Mouse (Mus musculus) megakaryocyte-erythroid progenitor cell, adult 5-6 weeks (primary cell): ENCODE data around the gene Zdhhc1. TPM values are rescaled to one million over a fixed set of nuclear protein-coding genes. Genes with fewer than 3 reads are reported as not detected.

Experiments
- ATAC-seq: replicated peaks from 2 replicates; pipeline ENCODE4 v1.8.0; 2016; ENCODE audit warnings: mild to moderate bottlenecking, inconsistent platforms; ENCODE audit not compliant: severe bottlenecking, poor library complexity, low FRiP score, low TSS enrichment
- total RNA-seq, 2 experiments: library from RNA; stranded (forward) in 1 of 2; stranded (reverse) in 1 of 2; fragments of 200-1000, 215-1000 nt in 1 of 2; fragments of >200 nt in 1 of 2; fragmentation: Nextera tagmentation in 1 of 2; gene quantifications; 2 replicates each; pipeline ENCODE4 v1.2.3; 2014 to 2017

The Zdhhc1 gene
- total RNA-seq, 2 experiments from 2014 or later = 3.8 to 12.8 TPM

DNA sequence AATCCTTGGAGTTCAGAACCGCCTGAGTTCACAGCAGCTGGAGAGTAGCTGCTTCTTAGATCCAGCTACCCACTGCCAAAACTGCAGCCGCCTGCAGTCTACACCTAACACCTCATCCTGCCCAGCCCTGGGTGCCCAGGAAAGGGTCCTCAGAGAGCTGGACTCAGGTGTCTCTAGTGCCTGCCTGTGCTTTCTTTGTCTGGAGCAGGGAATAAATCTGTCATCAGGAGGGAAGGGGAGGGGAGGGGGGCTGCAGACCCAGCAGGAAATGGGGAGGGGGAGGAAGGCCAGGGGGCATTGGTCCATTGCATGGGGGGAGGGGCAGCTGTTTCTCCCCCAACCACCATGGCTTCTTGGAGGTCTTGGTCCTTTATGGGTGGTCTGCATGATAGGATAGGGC lies 22.9 kb upstream of the Zdhhc1 start:
- ATAC-seq = no peak

DNA sequence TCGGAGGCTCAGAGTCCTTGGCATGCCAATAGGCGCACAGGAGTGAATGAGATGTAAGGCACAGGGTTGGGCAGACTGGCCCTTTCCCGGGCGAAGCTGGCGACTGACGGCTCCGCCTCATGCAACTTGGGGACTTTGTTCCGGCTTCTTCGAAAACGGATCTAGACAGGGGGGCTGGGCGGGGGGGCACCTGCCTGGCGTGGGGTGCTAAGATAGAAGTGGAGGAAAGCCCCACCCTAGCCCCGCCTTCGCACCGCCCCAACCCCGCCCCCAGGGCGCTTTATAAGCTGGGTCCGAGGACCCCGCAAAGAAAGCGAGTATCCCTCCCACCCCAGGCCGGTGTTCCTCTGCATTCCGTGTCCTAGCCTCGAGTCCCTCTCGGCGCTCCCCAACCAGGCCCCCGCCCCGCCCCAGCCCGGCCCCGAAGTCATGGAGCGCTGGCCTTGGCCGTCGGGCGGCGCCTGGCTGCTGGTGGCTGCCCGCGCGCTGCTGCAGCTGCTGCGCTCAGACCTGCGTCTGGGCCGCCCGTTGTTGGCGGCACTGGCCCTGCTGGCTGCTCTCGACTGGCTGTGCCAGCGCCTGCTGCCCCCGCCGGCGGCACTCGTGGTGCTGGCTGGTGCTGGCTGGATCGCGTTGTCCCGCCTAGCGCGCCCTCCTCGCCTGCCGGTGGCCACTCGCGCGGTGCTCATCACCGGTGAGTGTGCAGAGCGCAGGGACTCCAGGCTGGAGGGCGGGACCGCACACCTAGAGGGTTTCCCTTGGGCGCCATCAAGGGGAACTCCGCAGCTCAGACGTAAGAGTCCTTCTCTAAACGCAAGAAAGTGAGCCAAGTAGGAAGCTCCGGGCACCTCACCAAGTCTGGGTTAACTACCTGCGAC lies 22.0 kb upstream of the Zdhhc1 start, which contains the start of gene Hsd11b2:
Gene Hsd11b2 (plus strand): TSS at position 320 of the 878 bp plus-strand sequence.
- peak; percentile 32 for ATAC-seq

DNA sequence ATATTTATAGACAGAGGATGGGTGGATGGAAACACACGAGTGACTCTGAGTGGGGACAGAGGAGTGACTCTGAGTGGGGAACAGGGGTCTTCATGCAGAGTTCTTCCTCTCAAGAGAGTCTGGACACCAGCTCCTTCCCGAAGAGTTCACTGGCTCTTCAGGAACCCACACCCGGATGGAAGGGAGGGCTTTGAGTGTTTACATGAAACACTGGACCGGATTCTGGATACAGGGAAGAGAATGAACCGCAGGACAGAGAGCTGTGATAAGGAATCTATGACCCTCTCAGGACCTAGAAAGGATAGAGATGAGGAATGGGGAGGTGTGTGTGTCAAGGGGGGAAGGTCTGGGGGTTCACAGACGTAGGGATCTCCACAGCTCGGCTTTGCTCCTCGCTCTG lies 20.6 kb upstream of the Zdhhc1 start:
- no peak for ATAC-seq

DNA sequence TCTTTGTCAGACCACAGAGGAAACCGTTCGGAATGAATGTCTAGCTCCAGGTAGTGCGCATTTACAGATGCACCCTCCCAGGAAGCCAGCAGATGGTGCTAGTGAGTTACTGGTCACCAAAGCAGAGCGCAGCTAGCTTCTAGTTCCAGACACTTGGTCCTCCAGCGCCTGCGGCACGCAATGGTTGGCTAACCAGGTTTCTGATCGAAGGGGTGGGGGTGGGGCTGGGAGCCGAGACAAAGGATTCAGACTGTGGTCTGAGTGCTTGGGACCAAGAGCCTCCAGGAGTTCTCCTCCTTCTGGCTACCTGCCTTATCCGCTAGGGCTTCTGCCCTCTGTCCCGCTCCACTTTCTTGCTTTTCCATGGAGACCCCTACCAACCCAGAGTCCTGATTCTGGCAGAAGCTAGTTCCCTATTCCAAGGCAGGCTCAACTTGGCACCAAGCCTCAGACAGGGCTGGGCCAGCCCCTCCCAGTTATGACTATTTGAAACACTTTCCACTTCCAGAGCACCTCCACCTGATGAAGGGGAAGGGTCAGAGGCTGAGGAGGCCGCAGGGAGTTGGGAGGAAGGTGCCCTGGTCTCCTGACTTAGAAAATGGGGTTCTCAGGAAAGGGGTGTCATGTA lies 19.4 kb upstream of the Zdhhc1 start:
- ATAC-seq = peak; percentile 60

DNA sequence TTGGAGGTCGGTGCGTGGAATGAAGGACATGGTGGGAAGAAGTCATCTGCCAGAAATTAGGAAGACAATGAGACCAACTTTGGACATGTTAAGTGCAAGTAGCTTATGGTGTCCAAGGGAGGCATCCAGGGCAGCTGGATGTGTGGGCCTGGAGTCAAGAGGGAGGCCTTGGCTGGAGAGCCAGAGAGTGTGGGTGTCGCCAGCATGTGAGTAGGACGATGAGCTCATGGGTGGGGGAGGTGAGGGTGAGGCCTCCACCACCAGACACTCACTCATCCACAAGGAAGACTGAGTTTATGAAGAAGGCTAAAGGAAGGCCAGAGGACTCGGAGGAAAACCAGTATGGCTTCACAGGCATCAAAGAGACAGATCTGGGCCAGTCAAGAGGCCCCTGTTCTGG lies 18.0 kb upstream of the Zdhhc1 start:
- no peak for ATAC-seq

DNA sequence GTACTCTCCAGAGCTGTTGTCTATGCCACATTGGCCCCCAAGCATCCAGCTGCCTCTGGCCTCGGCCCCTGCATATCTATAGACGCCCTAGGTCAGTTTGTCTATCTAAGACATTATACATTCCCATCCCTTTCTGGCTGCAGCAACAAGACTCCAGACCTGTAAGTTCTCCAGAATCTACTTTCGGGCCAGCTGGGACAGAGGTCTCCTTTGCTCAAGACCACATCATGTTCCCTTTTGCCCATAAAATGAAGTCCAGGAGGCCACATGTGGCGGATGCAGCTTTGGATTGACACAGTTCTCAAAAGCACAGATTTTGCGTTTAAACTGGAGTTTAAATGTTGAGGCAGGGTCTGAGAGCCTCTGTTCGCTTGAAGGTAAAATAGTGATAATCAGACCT lies 17.5 kb upstream of the Zdhhc1 start:
- ATAC-seq = no peak

DNA sequence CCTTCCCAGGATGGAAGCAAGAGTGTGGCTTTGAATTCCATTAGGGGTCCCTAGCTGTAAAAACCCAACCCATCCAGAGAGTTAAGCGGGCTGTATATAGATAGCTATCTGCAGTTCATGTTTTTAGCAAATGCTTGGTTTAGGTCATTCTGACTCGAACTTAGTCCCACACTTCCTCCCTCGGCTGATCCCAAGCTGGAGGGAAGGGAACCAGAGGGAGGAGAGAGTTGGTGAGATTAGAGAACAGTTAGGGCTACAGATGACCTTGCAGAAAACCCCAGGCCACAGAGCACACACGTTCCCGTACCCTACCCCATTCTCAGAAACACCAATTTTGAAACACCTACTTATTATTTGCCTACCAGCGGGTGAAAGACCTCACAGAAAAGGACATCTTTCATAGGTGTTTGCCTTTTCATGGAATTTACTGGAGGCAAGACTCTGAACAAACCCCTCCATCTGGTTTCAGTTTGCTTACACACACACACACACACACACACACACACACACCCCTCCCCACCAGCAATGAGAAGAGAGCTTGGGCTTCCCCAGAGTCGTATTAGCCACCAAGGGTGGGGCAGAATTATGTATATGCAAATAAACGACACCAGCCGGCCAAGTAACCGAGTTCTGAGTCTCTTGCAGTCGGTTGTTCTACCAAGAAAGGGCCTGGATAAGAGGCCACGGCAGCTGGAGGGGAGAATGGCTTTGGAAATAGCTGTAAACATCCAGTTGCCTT lies 13.5 kb upstream of the Zdhhc1 start:
- no peak for ATAC-seq

DNA sequence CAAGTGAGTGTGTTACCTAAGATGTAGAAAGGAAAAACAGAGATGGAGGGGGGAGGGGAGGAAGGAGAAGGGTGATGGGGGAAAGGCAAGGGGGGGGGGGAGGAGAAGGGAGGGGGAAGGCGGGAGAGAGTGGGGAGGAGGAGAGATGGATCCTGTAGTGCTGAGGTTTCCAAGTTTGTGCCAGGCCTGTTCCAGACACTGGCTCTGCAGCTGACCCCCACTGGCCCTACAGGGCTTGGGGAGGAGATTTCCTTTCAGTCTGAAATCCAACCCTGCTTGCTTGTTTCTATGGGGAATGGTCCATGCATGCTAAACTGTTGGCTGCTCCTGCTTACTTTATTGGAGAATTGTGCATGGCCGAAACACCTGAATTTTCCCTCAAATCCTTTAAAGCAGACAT lies 12.1 kb upstream of the Zdhhc1 start:
- ATAC-seq = no peak

DNA sequence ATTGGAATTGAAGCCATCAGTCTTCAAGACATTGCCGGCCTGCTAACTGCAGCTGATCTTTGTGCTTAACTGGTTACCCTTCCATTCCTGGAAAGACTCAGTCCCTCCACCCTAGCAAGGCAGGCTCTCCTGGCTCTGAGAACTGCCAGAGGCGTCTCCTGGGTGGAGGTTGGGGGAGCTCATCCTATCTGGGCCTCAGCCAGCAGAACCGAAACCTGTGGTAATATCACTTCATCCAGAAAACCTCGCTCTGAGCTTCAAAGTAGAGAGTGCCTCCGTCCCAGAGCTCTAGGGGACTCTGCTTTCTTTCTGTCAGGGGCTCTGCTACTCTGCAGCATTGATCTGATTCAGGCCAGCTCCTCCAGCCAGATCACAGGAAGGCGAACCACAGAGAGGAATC lies 10.3 kb upstream of the Zdhhc1 start:
- ATAC-seq = no peak

DNA sequence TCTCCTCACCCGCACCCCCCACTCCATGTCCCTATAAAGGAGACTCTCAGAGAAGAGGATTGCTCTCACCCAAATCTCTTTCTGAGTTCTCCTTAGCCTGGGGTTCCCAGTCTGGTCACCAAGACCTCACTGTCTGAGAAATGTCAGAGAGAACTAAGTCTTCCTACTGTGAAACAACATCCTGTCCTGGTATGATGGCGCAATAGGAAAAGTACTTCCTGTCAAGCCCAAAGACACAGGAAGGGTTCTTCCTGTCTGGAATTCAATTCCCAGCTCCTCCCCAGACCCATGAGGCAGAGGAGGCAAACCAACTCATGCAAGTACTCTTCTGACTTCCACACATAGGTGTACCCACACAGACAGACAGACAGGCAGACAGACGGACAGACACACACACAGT lies 7.9 kb upstream of the Zdhhc1 start:
- no peak for ATAC-seq

DNA sequence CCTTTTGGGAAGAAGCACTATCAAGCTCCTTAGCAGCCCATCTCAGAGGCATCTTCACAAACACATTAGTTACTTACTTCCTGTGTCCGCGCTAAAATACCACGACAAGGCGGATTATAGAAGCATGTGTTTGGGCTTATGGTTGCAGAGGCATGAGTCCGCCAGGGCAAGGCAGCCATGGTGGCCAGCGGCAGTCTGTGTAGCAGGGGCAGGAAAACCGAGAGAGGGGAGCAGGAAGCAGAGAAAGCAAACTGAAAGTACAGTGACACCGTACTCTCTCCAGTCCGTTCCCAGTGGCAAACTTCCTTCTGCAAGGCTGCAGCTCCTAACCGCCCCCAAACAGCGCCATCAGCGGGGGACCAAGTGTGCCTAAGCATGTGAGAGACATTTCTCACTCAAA lies 3.1 kb upstream of the Zdhhc1 start:
- ATAC-seq = no peak

DNA sequence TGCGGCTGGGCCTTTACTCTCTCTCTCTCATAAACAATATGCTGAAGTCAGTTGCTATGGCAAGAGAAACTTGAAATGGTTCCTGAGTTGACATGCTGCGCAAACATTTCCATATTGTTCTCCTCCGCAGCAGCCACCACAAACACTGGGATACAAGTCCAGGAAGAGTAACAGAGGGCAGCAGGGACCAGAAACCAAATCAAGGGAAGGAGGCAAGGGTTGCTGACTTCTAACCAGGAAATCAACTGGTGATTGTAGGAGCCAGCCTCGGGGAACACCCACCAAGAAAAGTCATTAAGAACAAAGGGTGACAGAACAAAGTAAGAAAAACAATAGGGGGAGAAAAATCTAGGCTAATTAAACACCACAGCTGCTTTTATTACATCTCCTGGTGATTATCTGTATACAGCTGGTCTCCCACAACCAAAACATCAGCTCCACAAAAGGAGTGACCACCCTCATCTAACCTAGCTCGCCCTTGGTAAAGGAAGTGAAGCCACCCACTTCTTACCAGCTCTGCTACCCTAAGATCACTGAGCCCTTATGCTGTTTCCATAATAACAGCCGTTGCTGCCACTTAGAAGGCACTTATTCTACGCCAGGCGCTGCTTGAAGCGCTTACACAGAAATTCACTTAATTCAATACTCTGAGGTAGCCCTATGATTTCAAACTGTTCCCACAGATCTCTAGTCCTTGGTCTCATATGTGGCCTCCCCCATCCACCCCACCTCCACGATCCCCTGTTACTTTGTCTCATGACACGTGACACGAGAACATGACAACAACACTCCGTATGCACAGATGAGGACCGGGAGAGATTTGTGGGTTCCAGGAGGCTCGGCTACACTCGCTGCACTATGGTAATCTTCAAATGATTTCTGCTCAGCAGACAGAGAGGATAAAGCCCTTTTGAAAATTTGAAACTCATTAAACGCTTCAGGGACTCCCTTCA lies 1.1 kb downstream of the Zdhhc1 start:
- ATAC-seq = no peak

DNA sequence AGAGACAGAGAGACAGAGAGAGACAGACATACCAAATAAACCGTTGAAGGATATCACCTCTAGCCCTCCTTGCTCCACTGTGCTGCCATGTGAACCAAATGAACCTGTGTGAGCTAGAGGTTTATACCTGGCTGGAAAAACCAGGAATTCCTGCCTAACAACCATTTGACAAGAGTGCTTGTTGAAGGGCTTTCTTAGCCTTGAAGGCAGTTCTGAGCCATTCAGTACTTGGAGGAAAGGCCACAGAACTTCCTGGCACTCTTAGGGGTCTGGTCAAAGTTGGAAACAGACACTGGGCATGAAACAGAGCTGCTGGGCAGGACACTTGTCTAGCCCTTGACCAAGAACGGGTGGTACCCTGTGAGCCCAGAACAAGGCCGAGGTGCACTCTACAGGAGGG lies 2.1 kb downstream of the Zdhhc1 start:
- no peak for ATAC-seq

DNA sequence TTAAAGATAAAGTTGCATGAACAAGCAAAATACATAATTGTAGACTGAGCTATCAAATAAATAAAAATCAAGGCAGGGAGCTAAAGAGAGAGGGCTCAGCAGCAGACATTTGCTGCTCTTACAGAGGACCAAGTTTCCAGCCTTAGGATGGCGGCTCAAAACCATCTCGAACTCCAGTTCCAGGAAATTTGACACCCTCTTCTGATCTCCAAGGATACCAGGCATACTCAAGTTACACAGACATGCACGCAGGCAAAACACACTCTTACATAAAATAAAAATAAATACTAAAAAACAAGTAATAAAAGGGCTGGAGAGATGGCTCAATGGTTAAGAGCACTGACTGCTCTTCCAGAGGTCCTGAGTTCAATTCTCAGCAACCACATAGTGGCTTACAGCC lies 3.2 kb downstream of the Zdhhc1 start:
- no peak for ATAC-seq

DNA sequence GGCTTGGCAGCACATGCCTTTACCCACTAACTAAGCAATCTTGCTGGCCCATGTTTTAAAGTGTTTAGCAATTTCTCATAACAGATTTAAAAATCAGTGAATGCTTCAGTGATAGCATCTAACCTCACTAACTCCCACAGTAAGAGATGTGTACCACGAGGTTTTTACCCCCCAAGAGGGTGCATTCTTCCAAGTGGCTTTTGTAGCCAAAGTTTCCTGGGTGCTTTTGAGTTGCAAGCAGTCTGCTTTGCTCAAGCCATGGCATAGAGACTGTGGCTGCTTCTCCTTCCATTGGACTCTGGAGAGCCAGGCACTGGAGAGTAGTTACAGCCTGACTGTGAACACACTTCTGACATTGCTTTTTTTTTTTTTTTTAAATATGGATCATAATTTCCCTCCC lies 7.4 kb downstream of the Zdhhc1 start:
- no peak for ATAC-seq

DNA sequence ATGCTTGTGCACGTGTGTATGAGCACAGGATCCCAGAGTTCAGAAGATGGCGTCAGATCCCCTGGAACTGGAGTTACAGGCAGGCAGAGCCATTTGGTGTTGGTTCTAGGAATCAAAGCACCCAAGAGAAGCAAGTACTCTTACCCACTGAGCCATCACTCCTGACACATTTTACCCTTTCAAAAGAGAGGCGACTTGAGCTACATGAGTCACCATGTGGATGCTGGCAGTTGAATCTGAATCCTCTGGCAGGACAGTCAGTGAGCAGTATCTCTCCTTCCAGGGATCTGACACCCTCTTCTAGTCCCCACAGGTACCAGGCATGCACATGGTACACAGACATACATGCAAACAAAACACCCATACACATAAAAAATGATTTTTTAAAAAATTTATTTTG lies 8.6 kb downstream of the Zdhhc1 start:
- ATAC-seq = no peak

DNA sequence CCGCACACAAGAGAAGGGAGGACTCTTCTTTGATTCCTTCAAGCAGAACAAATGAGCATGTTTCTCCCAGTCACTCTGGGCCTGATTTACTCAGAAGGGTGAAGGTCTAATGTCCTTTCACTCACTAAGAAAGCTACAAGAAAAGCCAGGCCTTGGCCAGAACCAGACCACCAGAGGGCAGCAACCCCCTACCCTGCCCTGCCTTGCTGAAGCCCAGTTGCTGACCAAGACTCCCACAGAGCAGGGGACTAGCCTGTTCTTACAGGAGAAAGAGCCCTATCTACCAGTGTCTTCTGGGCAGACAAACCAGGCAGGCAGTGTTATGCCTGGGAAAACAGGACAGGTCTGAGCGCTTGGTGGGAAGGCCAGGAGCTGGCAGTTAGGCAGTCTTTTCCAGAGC lies 12.3 kb downstream of the Zdhhc1 start:
- ATAC-seq = 0 out of 2 replicates have a peak, but pooled peaks have one; percentile 33

DNA sequence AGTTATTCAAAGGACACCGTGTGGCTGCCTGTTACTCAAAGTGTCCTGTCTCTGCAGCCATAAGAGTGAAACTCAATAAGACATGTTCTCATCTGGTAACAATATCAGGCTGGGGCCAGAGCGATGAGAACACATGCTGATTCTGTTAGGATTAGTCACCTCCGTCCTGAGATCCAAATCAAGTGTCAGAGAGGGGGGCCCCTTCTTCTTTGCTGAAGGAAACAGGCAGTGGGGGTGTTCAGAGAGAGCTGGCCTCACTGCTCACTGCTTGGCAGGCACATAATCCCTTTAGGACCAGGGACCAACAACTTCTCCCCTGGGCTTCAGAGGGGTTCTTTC lies 12.7 kb downstream of the Zdhhc1 start:
- ATAC-seq = no peak

DNA sequence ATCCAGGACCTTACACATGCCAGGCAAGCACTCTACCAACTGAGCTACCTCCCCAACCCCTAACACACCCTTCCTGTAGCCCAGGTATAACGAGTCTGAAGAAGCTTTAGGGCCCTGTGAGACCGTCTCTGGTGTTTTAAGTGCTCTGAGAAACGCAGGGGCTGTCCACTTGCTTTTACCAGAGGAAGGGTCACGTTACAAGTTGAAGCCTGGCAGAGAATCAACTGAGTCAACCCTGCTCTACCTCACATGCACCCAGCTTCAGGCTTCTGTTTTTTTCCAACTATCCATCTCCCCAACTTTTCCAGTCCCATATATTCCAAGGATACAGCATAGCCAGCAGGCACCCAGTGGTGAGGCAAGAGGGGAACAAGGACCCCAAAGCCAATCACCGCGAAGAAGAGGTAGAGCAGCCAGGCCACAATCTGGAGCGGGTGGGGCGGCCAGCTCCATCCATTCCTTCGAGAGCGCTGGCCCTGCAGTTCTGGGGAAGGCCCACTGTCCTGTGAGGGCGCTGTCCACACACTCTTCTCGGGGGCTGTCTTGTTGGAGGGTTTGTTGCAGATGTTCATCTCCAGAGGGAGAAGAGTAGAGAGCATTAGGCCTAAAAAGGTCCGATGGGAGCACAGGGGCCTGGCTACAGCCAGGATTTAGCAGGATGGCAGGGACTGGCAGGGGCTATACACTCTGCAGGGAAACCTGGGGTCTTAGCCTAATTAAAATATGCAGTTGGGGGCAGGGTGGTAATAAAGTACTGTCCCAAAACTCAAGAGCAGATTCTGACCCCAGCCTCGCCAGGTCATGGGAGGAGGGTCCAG lies 13.3 kb downstream of the Zdhhc1 start:
- peak; percentile 76 for ATAC-seq
